Mouse (Mus musculus) midbrain, embryonic 13.5 days (tissue): ENCODE data around the gene Cacna1a. TPM values are rescaled to one million over a fixed set of nuclear protein-coding genes. Genes with fewer than 3 reads are reported as not detected.
"Not testable (repeated sequence)": the region's sequence is repeated elsewhere in the genome, so short reads cannot be mapped to it uniquely, and the experiment has no call there.

Experiments
- ATAC-seq: fragments of 200-750 bp; cut with Nextera tagmentation; 2 replicates; pipeline ENCODE4 v1.8.0; 2017; ENCODE audit warnings: mild to moderate bottlenecking, moderate TSS enrichment, moderate library complexity
- H3K27ac ChIP-seq: fragments of 300-500 bp; sonication (generic); 2 replicates; pipeline ENCODE4 v1.5.1; 2015; ENCODE audit warnings: inconsistent platforms, mild to moderate bottlenecking, moderate library complexity
- H3K27me3 ChIP-seq: fragments of 300-500 bp; sonication (generic); 2 replicates; pipeline ENCODE4 v1.6.1; 2015; ENCODE audit warnings: mild to moderate bottlenecking, inconsistent platforms
- H3K36me3 ChIP-seq: fragments of 300-500 bp; sonication (generic); 2 replicates; pipeline ENCODE4 v1.6.1; 2015; ENCODE audit warnings: mild to moderate bottlenecking, inconsistent platforms
- H3K4me1 ChIP-seq: fragments of 300-500 bp; sonication (generic); replicated peaks from 2 replicates; pipeline ENCODE4 v1.6.1; 2015; ENCODE audit warnings: inconsistent platforms
- H3K4me2 ChIP-seq: fragments of 300-500 bp; sonication (generic); replicated peaks from 2 replicates; pipeline ENCODE4 v1.6.1; 2015; ENCODE audit warnings: moderate library complexity, mild to moderate bottlenecking, inconsistent platforms
- H3K4me3 ChIP-seq: fragments of 300-500 bp; sonication (generic); replicated peaks from 2 replicates; pipeline ENCODE4 v1.5.1; 2015; ENCODE audit warnings: mild to moderate bottlenecking, inconsistent platforms
- H3K9ac ChIP-seq: fragments of 300-500 bp; sonication (generic); replicated peaks from 2 replicates; pipeline ENCODE4 v1.6.1; 2015; ENCODE audit warnings: mild to moderate bottlenecking, inconsistent platforms
- H3K9me3 ChIP-seq: fragments of 300-500 bp; sonication (generic); 2 replicates; pipeline ENCODE4 v1.6.1; 2016; ENCODE audit warnings: mild to moderate bottlenecking, inconsistent platforms
- WGBS: fragments of 180-500 bp; shearing (Covaris S2); methylation state at CpG from one replicate; pipeline ENCODE4 v1.1.7; 2015; 5-methylcytosine and 5-hydroxymethylcytosine counted together
- polyA plus RNA-seq: library from polyadenylated mRNA; unstranded; fragments of >200 nt; fragmentation: Nextera tagmentation; extraction: Ambion mirVana; gene quantifications from 2 replicates; pipeline ENCODE4 v1.2.1, GENCODE M21; 2015

Cacna1a gene
- polyA plus RNA-seq, 1 experiment from 2014 or later: 19.0 TPM

DNA sequence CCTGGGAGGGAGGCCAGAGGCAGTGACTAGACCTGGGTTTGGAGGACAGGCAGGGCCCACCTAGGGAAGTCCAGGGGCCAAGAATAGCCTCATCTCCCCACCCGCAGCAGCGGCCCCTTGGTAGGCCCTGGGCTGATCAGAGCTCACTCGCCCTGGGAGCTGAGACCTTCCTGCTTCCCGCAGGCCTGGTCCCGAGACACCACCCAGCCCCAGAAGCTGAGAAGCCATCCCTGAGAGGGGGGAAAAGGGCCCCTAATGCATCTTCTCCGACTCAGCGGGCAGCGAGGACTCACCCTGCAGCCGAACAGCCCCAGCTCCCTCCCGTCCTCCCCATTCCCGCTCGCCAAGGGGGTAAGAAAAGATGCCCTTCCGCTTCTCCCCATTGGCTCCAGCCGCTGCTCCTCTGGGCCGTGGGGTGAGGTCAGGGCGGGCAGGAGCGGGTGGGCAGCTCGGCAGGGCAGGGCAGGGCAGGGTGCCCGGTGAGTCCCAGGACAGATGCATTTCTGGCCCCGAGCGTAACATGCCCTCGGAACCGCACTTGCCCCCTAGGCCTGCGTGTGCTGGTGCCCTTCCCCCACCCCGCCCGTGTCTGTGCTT is 212.2 kb downstream of the Cacna1a start:
- Histone ChIP-seq H3K9me3 (no peaks in the 10 kb centered on the region), H3K4me2 (peak overlapping the region; percentile 62), H3K27me3 (0 out of 2 replicates have a peak, but pooled peaks cover 9% of the 10 kb centered on the region), H3K9ac (peak overlapping the region; percentile 63), H3K4me3 (peak overlapping the region; percentile 27), H3K4me1 (peaks cover 25% of the 10 kb centered on the region), H3K36me3 (peaks cover 6% of the 10 kb centered on the region; the same call in 1 of the 2 replicates), H3K27ac (no peak overlapping the region)
- peak; percentile 51 for ATAC-seq
- WGBS: 3% methylated on average over 26 of the region's 26 CpGs

DNA sequence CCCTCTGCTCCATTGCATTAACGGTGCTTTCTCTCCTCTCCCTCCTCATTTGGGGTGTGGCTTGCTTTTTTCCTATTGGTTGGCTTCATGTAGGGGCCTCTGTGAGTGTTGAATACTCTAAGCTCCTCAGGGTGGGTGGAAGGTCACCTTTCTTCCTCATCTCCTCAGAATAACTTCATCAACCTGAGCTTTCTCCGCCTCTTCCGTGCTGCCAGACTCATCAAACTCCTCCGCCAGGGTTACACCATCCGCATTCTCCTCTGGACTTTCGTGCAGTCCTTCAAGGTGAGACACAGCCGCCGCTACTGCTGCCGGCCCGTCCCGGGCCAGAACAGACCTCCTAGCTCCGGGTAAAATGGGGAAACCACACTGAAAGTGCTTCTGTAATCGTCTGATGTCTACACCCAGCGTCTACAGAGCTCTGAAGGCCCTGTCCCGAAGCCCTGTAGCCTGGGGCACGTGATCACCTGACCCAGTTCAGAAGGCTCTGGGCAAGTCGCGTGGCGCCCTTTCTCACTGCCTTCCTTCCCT is 213.0 kb downstream of the Cacna1a start:
- H3K4me3 ChIP-seq: peak overlapping the region; percentile 27
- no peak overlapping the region; the same call in 1 of the 2 replicates for H3K9ac ChIP-seq
- H3K36me3 ChIP-seq: peaks cover 6% of the 10 kb centered on the region; the same call in 1 of the 2 replicates
- peak; percentile 28; the same call in 1 of the 2 replicates for ATAC-seq
- peaks cover 25% of the 10 kb centered on the region for H3K4me1 ChIP-seq
- peak overlapping the region; percentile 62 for H3K4me2 ChIP-seq
- H3K27ac ChIP-seq: peak overlapping the region; percentile 16; the same call in 1 of the 2 replicates
- H3K9me3 ChIP-seq: no peaks in the 10 kb centered on the region
- H3K27me3 ChIP-seq: 0 out of 2 replicates have a peak, but pooled peaks cover 9% of the 10 kb centered on the region
- WGBS: 7% methylated on average over 19 of the region's 19 CpGs

DNA sequence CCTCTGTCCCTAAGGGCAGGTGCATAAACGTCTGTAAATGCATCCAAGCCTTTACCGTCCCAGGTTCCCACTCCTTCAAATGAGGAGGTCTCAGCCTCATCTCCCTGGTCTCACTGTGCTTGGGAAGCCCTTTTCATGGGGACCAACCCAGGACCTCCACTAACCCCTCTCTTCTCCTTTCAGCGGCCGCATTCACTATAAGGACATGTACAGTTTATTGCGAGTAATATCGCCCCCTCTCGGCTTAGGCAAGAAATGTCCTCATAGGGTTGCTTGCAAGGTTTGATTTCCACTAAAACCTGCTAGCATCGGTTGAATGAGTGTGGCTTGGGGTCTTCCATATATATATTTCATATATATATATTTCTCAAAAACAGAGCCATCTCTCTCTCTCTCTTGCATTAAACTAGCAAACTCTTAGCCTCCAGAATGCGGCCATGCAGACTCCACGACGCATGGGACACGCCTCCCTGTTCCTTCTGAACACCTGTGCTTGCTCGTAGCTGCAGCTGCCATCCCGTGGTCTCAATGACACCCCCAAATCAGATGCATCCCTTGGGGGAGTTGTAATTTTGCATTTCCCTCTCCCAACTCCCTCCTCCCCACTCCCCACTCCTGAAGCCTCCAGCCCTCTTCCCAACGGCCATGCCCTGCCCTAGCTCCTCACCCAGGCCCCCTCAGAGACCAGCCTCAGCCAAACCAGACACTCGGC is 226.4 kb downstream of the Cacna1a start:
- Histone ChIP-seq H3K9ac (no peak overlapping the region), H3K4me3 (no peak overlapping the region), H3K4me2 (no peak overlapping the region), H3K36me3 (peaks cover 17% of the 10 kb centered on the region), H3K27ac (no peak overlapping the region), H3K9me3 (no peaks in the 10 kb centered on the region), H3K27me3 (no peaks in the 10 kb centered on the region), H3K4me1 (peaks cover 23% of the 10 kb centered on the region)
- WGBS: 35% methylated on average over 16 of the region's 16 CpGs
- no peak for ATAC-seq

DNA sequence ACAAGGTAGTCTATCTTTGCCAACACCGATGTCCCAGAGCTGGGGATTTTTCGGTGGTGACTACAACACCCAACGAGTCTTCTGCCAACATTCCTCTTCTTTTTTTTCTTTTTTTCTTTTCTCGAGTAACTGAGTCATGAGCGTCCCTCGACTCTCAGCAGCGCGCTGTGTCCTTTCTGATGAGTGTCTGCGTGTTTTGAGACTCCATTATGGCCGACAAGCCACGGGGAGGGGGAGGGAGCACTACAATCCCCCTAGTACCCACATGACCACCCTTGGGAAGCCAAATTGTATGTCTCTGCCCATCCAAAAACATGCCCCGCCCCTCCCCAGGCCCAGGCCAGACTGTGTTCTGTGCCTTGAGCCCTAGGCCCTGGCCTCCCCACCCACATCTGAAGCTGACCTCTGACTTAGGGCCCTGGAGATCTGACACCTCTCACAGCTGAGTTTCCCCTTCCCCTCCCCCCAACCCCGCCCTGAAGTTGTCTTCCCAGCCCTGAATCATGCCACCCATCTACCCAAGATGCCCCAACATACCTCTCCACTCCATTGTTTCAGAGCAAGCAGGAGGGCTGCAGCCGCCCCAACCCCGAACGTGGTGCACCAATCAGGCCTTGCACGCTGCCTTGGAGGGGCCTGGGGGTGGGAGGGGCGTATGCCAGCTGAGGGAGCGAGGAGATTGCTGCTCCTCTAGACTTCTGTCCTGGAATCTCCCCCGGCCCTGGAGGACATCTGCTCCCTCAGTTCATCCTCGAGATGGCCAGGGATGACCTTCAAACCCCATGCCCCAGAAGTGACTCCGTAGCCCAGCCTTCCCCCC is 227.6 kb downstream of the Cacna1a start:
- peaks cover 17% of the 10 kb centered on the region for H3K36me3 ChIP-seq
- H3K27me3 ChIP-seq: no peaks in the 10 kb centered on the region
- H3K4me3 ChIP-seq: no peak overlapping the region
- ATAC-seq: peak; percentile 46; the same call in 1 of the 2 replicates
- H3K4me1 ChIP-seq: peaks cover 23% of the 10 kb centered on the region
- H3K27ac ChIP-seq: no peak overlapping the region
- WGBS: 26% methylated on average over 22 of the region's 22 CpGs
- no peaks in the 10 kb centered on the region for H3K9me3 ChIP-seq
- H3K9ac ChIP-seq: no peak overlapping the region
- no peak overlapping the region for H3K4me2 ChIP-seq

DNA sequence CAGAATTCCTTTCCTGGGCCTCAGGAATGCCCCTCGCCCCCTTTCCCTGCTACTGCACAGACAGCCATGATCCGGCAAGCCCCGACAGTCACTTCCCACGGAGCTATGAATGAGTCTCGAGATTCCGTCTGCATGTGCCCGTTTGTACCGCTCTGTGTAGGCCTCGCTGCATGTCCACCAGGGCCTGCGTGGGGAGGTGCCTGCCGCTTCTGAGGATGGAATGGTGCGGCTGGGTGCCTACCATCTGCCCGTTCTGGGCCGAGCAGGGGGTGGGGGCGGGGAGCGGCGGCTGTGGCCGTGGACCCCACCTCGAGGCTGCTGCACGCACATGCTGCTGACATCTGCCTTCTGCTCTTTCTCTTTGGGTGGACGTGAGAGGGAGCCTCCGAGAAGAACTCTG is 228.8 kb downstream of the Cacna1a start:
- peaks cover 23% of the 10 kb centered on the region for H3K4me1 ChIP-seq
- H3K4me3 ChIP-seq: no peak overlapping the region
- peak; percentile 44; the same call in 1 of the 2 replicates for ATAC-seq
- no peak overlapping the region for H3K27ac ChIP-seq
- H3K36me3 ChIP-seq: peaks cover 14% of the 10 kb centered on the region
- no peak overlapping the region for H3K4me2 ChIP-seq
- WGBS: 45% methylated on average over 22 of the region's 22 CpGs
- no peaks in the 10 kb centered on the region for H3K9me3 ChIP-seq
- H3K27me3 ChIP-seq: no peaks in the 10 kb centered on the region
- no peak overlapping the region for H3K9ac ChIP-seq

DNA sequence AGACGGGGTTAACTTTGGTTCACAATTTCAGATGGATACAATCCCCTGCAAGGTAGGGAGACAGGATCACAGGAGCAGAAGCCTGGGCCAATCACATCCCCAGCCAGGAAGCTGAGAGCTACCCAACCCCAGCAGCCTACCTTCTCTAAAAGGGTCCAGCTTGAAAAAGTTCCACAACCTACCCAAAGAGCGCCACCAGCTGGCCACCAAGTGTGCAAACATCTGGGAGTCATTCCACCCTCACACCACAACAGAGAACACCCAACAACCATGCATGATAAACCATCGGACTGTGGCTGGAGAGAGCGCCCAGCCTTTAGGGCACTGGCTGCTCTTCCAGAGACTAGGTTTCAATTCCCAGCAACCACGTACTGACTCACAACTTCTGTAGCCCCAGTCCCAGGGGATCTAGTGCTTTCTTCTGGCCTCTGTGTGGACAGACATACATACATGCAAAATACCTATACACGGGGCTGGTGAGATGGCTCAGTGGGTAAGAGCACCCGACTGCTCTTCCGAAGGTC is 232.9 kb downstream of the Cacna1a start:
- H3K27ac ChIP-seq: no peak overlapping the region
- no peak overlapping the region for H3K4me3 ChIP-seq
- peaks cover 10% of the 10 kb centered on the region for H3K4me1 ChIP-seq
- 74% methylated on average over 8 of the region's 8 CpGs for WGBS
- no peaks in the 10 kb centered on the region for H3K9me3 ChIP-seq
- peaks cover 5% of the 10 kb centered on the region for H3K36me3 ChIP-seq
- no peak overlapping the region for H3K4me2 ChIP-seq
- no peaks in the 10 kb centered on the region for H3K27me3 ChIP-seq
- ATAC-seq: no peak
- no peak overlapping the region for H3K9ac ChIP-seq

DNA sequence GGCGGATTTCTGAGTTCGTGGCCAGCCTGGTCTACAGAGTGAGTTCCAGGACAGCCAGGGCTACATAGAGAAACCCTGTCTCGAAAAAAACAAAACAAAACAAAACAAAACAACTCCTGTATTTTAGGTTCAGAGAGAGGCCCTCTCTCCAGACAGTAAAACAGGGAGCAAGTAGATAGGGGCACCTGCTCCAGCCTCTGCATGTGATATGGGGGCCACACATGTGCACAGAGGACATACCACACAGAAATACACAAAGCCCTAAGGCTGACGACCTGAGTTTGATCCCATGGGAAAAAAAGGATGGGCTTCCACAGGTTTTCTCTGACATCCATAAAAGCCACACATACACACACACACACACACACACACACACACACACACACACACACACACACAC is 235.2 kb downstream of the Cacna1a start:
- not testable (repeated sequence) for H3K27ac ChIP-seq, H3K9ac ChIP-seq, ATAC-seq, H3K9me3 ChIP-seq, H3K4me3 ChIP-seq, H3K27me3 ChIP-seq, H3K36me3 ChIP-seq, H3K4me2 ChIP-seq, H3K4me1 ChIP-seq
- WGBS: 78% methylated on average over 4 of the region's 4 CpGs

DNA sequence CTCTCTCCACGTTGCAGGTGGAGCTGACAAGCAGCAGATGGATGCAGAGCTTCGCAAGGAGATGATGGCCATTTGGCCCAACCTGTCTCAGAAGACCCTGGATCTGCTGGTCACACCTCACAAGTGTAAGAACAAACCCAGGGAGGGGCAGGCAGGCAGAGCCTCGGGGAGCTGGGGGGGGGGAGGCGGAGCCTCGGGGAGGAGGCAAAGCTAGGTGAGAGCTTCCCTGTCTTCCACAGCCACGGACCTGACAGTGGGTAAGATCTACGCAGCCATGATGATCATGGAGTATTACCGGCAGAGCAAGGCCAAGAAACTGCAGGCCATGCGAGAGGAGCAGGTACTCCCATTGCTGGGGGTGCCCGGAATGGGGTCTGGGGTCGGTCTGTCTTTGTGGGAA is 241.3 kb downstream of the Cacna1a start:
- H3K36me3 ChIP-seq: peaks cover 30% of the 10 kb centered on the region
- no peak overlapping the region for H3K4me3 ChIP-seq
- no peak overlapping the region for H3K27ac ChIP-seq
- H3K4me2 ChIP-seq: no peak overlapping the region
- no peaks in the 10 kb centered on the region for H3K27me3 ChIP-seq
- H3K4me1 ChIP-seq: peaks cover 12% of the 10 kb centered on the region
- no peak overlapping the region for H3K9ac ChIP-seq
- 85% methylated on average over 11 of the region's 11 CpGs for WGBS
- no peaks in the 10 kb centered on the region for H3K9me3 ChIP-seq
- no peak for ATAC-seq

DNA sequence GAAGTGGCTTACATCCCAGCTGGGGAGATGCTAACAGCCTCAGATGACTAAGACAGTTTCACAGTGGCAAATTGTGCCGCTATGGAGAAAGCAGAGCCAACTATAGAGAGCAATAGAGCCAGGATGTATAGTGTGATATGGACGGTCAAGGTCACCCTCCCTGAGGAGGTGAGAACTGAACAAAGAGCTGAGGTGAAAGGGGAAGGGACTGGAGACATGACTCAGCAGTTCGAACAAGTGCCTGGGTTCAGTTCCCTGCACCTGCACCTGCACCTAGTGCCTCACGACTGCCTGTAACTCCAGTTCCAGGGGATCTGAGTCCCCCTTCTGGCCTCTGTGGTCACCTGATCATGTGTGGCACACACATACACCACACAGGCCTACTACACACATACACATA is 241.9 kb downstream of the Cacna1a start:
- no peak overlapping the region for H3K27ac ChIP-seq
- no peaks in the 10 kb centered on the region for H3K27me3 ChIP-seq
- 88% methylated on average over 4 of the region's 4 CpGs for WGBS
- H3K4me1 ChIP-seq: peaks cover 17% of the 10 kb centered on the region
- no peak overlapping the region for H3K4me3 ChIP-seq
- no peak overlapping the region for H3K9ac ChIP-seq
- H3K36me3 ChIP-seq: peaks cover 30% of the 10 kb centered on the region
- ATAC-seq: no peak
- no peaks in the 10 kb centered on the region for H3K9me3 ChIP-seq
- H3K4me2 ChIP-seq: no peak overlapping the region

DNA sequence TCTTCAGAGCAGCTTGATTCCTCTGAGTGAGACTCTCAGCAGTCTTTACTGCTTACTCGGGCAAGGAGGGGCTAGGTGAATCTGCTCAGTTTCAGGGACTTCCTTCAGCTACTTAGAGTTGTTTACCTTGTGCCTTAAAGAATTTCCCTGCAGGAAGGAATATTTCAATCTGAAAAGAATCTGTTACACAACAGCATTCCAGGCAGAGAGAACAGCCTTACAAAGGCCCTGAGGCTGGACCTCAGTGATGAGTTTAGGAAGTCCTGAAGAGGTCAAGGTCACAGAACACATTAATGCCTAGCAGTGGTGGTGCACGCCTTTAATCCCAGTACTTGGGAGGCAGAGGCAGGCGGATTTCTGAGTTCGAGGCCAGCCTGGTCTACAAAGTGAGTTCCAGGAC is 243.6 kb downstream of the Cacna1a start:
- H3K27me3 ChIP-seq: no peaks in the 10 kb centered on the region
- no peak overlapping the region for H3K4me2 ChIP-seq
- H3K27ac ChIP-seq: no peak overlapping the region
- no peak overlapping the region for H3K9ac ChIP-seq
- H3K9me3 ChIP-seq: no peaks in the 10 kb centered on the region
- peaks cover 30% of the 10 kb centered on the region for H3K36me3 ChIP-seq
- WGBS: 93% methylated on average over 4 of the region's 4 CpGs
- H3K4me1 ChIP-seq: peaks cover 30% of the 10 kb centered on the region
- H3K4me3 ChIP-seq: no peak overlapping the region
- ATAC-seq: no peak

DNA sequence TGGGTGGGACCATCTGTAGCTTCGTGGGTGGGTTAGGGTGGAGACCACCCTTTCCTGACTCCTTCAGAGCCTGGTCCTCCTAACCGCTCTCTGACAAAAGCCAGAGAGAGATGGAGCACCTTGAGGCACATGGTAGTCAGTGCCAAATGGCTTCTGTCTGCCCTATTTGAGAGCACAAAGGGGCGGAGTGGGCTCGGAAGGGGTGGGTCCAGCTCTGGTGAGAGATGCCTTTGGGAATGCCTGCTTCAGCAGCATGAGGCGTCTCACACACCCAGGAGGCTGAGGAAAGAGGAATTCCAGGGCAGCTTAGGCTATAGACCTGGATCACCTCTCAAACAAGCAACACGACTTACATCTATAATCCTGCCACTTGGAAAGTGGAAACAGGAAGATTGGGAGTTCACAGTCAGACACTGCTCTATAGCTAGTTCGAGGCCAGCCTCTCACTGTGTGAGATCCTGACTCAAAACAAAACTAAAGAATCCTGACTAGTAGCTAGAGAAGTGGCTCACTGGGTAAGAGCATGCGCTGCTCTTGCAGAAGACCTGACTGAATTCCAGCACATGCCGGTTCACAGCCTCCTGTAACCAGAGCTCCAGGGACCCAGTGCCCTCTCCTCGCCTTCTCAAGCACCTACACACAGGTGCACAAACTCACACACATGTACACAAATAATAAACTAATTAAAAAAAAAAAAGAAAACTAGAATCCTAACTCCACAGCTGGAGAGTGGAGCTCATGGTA is 245.8 kb downstream of the Cacna1a start:
- Histone ChIP-seq H3K27ac (peak overlapping the region; percentile 92), H3K27me3 (no peaks in the 10 kb centered on the region), H3K4me2 (no peak overlapping the region), H3K36me3 (peaks cover 30% of the 10 kb centered on the region), H3K4me1 (peaks cover 39% of the 10 kb centered on the region), H3K4me3 (no peak overlapping the region), H3K9me3 (no peaks in the 10 kb centered on the region), H3K9ac (peak overlapping the region; percentile 61; the same call in 1 of the 2 replicates)
- WGBS: 47% methylated on average over 10 of the region's 10 CpGs
- no peak for ATAC-seq
